Mouse (Mus musculus) neutrophil, adult 5-6 weeks (primary cell): ENCODE results near the gene Plppr4. TPM values are rescaled to one million over a fixed set of nuclear protein-coding genes. Genes with fewer than 3 reads are reported as not detected.

Experiments
- ATAC-seq: fragments of 151-379, 151-347 bp; 2 replicates; pipeline ENCODE4 v1.8.0; 2017; ENCODE audit warnings: mild to moderate bottlenecking, moderate TSS enrichment; ENCODE audit not compliant: insufficient number of reproducible peaks, poor library complexity, low FRiP score, severe bottlenecking; ENCODE audit errors: extremely low read depth
- total RNA-seq: library from RNA; stranded (forward); fragments of 200-1000 nt; gene quantifications from 2 replicates; pipeline ENCODE4 v1.2.3, GENCODE M21; 2017

The Plppr4 gene
- total RNA-seq, 1 experiment from 2014 or later = 0.12 TPM

GRCm38 (mm10) chr3:117304037-117304436 lies 56.6 kb downstream of the Plppr4 start:
- ATAC-seq = no peak

- ATAC-seq = no peak
These were observed 59.9 kb downstream of the Plppr4 start for GRCm38 (mm10) chr3:117300735-117301271.

GRCm38 (mm10) chr3:117297735-117298134 lies 62.9 kb downstream of the Plppr4 start:
- ATAC-seq = no peak

GRCm38 (mm10) chr3:117294308-117294925 lies 66.3 kb downstream of the Plppr4 start:
- no peak for ATAC-seq

Other genes starting within 250 kb of the Plppr4 start
- not detected in 2 replicates for gene Plppr5, start 214.0 kb upstream of the Plppr4 start, total RNA-seq